Mouse (Mus musculus) embryo, embryonic 10 days (tissue): ENCODE data around the gene Dnajb1.
"Not testable (repeated sequence)": the region's sequence is repeated elsewhere in the genome, so short reads cannot be mapped to it uniquely, and the experiment has no call there.

ENCODE experiments used
- DNase-seq: peaks from one replicate; pipeline ENCODE4 v3.0.0-alpha.2; 2015; ENCODE audit warnings: low spot score

Gene Dnajb1

DNA sequence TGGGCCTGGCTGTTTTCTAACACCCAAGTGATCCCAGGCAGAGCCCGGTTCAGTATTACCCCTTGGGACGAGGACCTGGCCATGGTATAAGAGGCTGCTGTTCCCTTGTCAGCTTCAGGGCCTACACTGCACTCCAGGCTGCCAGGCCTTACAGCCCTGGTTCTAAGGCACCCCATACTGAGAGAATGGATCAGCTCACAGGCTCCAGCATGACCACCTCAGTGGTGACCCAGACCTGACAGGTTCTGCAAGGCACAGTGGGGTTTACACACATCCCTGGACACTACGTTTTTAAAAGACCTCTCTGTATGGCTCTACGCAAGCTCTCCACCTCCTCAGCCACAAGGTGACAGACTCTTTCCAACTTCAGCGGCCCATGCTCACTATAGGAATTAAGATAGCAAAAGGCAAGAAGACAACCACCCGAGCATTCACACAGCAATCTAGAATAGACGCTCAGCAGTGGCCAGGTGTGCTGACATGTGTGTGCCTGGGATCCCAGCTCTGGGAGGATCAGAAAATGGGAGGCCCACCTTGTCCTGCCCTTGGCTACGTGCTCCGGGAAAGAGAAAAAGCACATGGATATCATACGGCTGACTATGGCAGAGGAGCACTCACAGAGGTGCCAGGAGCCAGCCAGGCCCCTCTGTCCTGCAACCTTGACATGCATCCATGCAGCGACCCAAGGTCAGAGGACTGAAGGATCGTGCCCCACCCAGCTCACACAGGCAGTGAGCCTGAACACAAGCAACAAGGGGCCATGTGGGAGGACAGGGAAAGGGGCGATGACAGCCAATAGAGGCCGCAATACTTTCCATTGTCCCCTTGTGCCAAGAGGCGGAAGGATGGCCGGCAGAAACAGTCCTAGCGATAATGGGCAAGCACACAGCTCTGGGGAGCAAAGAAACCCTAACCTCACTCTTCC, 29.6 kb upstream of the Dnajb1 start:
- DNase-seq, result no peak

DNA sequence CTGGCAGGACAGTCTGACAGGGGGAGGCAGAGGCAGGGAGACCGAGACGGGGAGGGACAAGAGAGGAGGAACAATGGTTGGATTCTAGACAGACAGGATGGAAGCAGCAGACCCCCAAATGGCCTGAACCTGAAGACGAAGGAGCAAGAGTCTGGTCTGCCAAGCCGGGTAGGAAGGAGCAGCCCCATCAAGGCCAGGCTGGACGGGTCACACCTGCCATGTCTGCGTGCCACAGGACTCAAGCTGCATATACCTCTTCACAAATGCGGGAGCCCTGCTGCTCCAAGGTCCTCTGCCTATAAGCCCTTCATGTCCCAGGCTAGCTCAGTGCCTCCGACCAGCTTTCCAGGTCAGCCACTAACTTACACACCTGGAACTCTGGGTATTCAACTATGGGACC, 28.3 kb upstream of the Dnajb1 start:
- no peak for DNase-seq

DNA sequence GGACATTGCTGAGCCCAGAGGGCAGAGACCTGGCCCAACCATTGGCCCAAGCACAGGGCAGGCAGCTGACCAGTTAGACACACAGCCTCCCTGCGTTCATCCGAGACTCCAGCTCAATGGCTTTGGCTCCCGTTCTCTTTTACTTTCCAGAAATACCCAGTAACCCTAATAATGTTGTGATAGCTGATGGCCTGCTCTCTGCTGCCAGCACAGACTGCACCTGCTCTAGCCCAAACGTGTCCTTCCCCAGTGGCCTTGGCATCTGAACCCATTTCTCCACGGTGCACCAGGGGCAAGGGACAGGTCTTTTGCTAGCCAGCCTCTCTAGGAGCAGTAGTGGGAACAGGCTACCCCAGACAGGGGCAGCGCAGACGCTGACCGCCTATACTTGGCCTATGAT, 27.2 kb upstream of the Dnajb1 start:
- DNase-seq, result no peak

GRCm38 (mm10) chr8:83582226-83582625, 25.8 kb upstream of the Dnajb1 start:
- no peak for DNase-seq

DNA sequence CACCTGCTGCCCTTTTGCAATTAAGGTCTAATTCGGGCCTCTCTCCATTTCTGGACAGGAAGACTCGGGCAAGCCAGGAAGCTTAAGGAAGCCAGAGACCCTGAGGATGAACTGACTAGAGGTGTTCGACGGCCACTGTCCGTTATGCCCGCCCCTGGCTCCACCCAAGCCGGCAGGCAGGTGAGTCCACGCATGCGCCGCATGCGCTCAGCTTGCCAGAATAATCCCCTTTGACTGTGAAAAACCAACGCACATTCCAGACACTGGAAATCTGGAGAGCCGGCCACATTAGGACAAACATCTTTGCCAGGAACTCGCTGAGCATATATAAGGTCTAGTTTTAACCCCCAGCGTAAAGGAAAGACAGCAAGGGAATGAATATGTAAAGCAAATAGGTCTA, 24.8 kb upstream of the Dnajb1 start:
- no peak for DNase-seq

DNA sequence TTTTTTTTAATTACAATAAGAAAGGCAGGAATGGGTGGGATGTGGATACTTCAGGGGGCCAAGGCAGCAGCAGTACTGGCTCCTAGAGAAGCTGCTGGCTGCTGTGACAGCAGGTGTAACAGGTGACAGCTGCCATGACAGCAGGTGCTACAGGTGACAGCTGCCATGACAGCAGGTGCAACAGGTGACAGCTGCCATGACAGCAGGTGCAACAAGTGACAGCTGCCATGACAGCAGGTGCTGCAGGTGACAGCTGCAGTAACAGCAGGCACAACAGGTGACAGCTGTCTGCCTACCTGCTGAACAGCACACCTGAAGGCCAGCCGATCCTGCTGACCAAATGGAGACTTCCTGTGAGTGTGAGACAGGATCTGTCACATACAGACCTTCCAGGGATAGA, 23.2 kb upstream of the Dnajb1 start:
- DNase-seq, result no peak

GRCm38 (mm10) chr8:83585333-83585732, 22.7 kb upstream of the Dnajb1 start:
- no peak for DNase-seq

DNA sequence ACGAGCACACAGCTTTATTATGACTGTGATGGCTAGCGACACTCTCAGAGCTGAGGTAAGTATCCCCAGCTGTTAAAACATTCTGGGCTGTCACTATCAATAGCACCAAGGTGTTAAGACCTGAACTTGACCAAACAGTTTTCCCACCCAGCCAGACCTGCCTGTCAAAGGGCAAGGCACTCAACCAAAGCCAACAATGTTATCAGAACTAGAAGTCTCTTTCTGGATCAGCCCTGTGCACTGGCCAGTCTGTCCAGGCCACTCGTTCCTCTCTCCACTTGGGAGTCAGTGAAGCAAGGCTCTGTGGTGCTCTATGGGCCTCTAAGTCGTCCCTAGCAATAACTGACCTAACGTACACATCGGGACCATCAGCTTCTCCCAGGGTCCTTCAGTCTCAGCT, 20.3 kb upstream of the Dnajb1 start:
- DNase-seq, result no peak

DNA sequence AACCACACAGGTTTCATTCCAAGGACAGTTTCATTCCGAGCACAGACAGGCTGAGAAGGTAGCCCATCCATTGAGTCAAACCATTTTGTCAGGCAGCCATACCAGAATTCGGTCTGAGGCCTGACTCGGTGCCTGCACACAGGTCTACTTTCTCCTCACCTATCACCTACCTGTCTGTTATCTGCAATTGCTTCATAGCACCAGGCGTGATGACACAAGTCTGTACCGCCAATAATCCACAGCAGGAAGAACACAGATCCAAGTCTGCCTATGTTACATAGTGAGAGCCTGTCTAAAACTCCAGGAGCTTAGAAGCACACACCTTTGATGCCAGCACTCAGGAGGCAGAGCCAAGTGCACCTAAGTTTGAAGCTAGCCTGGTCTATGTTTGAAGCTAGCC, 19.1 kb upstream of the Dnajb1 start:
- DNase-seq, result no peak

DNA sequence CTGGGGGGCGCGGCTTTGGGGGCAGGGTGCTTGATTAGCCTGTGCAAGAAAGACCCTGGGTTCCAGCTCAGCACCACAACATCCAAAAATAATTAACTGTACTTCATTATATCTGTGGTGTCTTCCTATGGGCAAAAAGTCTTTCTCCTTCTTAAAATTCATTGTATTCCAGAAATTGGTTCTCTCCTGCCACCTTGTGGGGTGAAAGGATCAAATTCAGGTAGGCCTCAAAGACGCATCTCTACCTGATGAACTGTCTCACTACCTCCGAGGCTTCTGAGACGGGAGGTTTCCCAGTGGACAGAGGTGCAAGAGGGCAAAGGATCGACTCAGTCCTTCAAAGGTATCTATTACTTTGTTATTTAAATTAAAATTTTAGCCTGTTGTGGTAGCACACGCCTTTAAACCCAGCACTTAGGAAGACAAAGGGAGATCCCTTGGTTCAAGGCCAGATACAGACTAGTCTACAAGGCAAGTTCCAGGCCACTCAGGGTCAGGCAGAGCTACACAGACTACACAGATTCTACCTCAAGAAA, 17.4 kb upstream of the Dnajb1 start:
- no peak for DNase-seq

- DNase-seq, result no peak
Observed at GRCm38 (mm10) chr8:83592682-83593081, 15.3 kb upstream of the Dnajb1 start.

DNA sequence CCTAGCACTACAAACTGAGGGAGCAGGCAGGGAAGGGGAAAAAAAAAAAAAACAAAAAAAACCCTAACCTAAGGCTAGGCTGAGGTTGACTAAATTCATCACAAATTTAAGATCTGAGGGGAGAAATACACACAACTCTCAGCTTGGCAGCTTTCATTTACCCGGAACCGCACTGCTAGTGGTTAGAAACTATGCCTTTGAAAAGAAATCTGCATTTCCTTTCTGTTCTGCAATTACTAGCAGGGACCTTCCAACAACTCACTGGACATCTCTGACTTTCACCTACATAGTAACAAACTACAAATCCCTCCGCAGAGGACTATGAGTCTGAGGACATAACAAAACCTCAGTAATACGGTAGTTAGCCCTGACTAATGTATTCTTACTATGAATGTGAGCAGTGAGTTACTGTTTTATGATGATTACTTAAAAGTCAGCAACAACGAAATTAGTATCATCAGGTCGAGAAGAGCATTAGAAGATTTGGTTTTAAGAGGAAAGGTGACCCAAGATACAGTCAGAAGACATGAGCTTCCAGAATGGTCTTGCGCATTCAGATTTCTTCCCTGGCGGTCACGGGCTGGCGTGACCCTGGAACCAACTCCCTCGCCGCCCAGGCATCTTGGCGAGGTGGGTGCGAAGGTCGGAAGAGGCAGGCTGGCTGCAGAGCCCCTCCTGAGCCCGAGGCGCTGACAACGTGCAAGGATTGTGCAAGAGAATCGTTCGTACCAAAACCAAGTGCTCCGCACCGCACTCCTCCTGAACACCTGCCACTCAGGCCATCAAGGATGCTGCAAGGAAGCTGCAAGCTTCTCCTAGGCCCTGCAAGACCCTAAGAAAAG, 14.4 kb upstream of the Dnajb1 start:
- DNase-seq, result no peak

DNA sequence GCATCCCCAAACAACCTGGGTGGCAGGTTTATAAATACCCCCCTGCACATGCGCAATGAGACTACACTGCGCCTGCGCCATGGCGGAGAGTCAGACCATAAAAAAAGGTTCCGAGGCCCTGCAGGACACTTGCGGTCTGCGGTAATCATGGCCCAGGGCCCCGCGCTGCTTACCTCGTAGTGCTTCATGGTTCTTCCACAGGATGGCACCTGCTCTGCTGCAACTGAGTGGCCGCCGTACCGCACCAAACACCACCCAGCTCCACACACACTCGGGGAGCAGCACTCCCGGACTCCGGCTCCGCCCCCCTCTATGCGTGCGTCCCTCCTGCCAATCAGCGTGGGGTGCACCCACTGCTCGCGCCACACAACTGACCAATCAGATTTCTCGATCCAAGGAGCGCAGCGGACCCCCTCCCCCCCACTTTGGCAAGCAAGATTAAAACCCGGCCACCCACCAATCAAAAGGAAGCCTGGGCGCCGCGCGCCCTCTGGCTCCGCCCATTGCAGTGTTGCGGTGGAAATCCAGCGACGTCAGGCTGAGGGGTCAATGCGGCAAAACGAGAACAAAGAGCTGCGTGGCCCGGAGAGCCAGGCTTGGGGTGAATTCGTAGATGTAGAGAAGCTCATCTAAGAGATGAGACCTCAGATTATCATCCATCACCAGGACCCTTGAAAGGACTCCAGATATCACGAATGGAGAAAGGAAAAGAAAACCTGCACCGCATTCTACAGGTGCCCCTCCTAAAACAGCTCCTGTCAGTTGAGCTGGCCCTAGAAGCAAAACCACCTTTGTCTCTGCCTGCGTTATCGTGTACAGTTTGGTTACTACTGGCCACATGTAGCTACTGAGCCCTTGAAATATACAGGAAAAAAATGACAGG, 13.6 kb upstream of the Dnajb1 start:
- DNase-seq, result peak; percentile 98

GRCm38 (mm10) chr8:83595050-83595345, 13.0 kb upstream of the Dnajb1 start:
- not testable (repeated sequence) for DNase-seq

DNA sequence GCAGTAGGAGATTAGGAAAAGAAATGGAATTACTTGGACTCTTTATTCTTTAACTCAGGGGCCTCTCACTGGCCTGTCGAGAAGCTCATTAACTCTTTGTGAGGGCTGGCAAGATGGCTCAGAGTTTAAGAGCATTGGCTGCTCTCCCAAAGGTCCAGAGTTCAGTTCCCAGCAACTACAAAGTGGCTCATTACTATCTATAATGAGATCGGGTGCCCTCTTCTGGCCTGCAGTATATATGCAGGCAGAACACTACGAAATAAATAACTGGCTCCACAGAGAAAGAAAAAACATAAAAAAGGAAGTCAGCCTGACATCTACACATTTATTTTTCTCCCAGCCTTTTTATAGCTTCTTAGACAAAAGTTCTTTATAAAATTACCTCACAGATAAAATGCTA, 11.6 kb upstream of the Dnajb1 start:
- peak; percentile 44 for DNase-seq

DNA sequence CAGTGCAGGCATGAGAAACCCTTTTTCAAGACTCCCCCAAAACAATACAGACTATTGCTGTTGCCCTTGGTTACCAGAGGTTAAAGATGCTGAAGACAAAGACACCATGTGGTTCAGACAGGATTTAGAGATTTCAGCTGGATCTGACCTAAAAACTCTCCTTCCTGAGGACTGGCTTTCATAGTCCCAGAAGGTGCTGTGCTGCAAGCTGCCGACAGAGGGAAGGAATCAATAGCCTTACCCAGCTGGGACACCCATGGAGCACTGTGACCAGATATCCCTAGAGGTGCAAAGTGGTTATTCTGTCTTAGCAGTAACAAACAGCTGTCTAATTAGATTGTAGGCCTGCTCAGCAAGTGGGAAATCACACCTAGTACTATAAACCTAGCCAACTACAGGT, 9.8 kb upstream of the Dnajb1 start:
- no peak for DNase-seq

- no peak for DNase-seq
Observed at GRCm38 (mm10) chr8:83599814-83600213, 8.2 kb upstream of the Dnajb1 start.

- no peak for DNase-seq
Observed at GRCm38 (mm10) chr8:83602650-83603029, 5.4 kb upstream of the Dnajb1 start.

DNA sequence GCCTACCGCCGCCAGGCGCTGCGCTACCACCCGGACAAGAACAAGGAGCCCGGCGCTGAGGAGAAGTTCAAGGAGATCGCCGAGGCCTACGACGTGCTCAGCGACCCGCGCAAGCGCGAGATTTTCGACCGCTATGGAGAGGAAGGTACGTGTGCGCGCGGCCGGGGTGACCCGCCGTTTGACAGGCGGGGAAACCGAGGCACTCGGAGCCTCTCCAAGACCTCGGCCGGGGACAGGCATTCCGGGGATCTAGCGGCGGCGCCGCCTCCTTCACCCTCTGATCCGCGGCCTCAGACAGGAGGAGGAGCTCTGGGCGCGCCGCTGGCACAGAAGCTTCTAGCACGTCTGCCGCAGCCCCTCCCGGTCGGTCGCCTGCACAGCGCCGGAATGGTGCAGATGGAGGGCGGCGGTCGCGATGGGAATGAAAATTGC, 421 bp downstream of the Dnajb1 start:
- DNase-seq, result peak; percentile 82

GRCm38 (mm10) chr8:83609086-83609485, 1.1 kb downstream of the Dnajb1 start:
- DNase-seq, result no peak

- no peak for DNase-seq
Observed at GRCm38 (mm10) chr8:83609547-83610180, 1.7 kb downstream of the Dnajb1 start.

DNA sequence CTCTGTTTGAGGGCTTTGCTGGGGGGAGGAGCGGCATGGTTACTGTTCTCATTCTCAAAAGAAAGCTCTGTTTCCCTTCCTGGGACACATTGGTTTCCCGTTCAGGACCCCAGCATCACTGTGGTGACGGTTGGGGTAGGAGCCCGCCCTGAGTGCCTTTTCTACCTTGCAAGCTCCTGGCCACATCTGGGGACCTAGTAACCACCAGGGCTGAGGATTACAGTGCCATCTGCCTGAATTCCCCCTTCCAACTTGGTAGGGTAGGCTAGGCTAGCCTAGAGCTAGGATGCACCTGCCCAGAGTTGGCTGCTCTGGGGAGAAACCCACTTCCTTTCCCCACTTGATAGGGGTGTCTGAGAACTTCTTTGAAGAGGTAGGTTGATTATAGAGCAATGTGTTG, 3.9 kb downstream of the Dnajb1 start:
- DNase-seq, result no peak
